Mouse (Mus musculus): ENCODE results near the gene Tpcn1.
A peak's percentile ranks its signal among the peaks of the same experiment; 100 is the strongest.

The Tpcn1 gene

GRCm38 (mm10) chr5:120560129-120560615 is 28.3 kb downstream of the Tpcn1 start:
- no peak for DNase-seq (ENCODE audit: low read depth, low spot score)

- DNase-seq (ENCODE audit: low read depth, low spot score), result no peak
Measured at GRCm38 (mm10) chr5:120558762-120559161, 29.7 kb downstream of the Tpcn1 start.

GRCm38 (mm10) chr5:120558041-120558440 is 30.4 kb downstream of the Tpcn1 start:
- no peak for DNase-seq (ENCODE audit: low read depth, low spot score)

GRCm38 (mm10) chr5:120555871-120556270 is 32.6 kb downstream of the Tpcn1 start:
- no peak for DNase-seq (ENCODE audit: low read depth, low spot score)

GRCm38 (mm10) chr5:120550673-120551072 is 37.8 kb downstream of the Tpcn1 start:
- DNase-seq (ENCODE audit: low read depth, low spot score), result no peak

GRCm38 (mm10) chr5:120550137-120550536 is 38.3 kb downstream of the Tpcn1 start:
- no peak for DNase-seq (ENCODE audit: low read depth, low spot score)

GRCm38 (mm10) chr5:120548236-120548850 is 40.1 kb downstream of the Tpcn1 start:
- no peak for DNase-seq (ENCODE audit: low read depth, low spot score)

- DNase-seq (ENCODE audit: low read depth, low spot score), result no peak
Measured at GRCm38 (mm10) chr5:120536632-120537031, 51.8 kb downstream of the Tpcn1 start.

- no peak for DNase-seq (ENCODE audit: low read depth, low spot score)
Measured at GRCm38 (mm10) chr5:120536046-120536445, 52.4 kb downstream of the Tpcn1 start.

GRCm38 (mm10) chr5:120534686-120535075 is 53.8 kb downstream of the Tpcn1 start:
- no peak for DNase-seq (ENCODE audit: low read depth, low spot score)

GRCm38 (mm10) chr5:120534071-120534685 is 54.3 kb downstream of the Tpcn1 start:
- no peak for DNase-seq (ENCODE audit: low read depth, low spot score)

GRCm38 (mm10) chr5:120531631-120532030 is 56.8 kb downstream of the Tpcn1 start:
- no peak for DNase-seq (ENCODE audit: low read depth, low spot score)

GRCm38 (mm10) chr5:120527296-120527964 is 61.0 kb downstream of the Tpcn1 start:
- no peak for DNase-seq (ENCODE audit: low read depth, low spot score)

- no peak for DNase-seq (ENCODE audit: low read depth, low spot score)
Measured at GRCm38 (mm10) chr5:120526311-120526710, 62.2 kb downstream of the Tpcn1 start.

GRCm38 (mm10) chr5:120525737-120526136 is 62.7 kb downstream of the Tpcn1 start:
- no peak for DNase-seq (ENCODE audit: low read depth, low spot score)

GRCm38 (mm10) chr5:120524736-120525135 is 63.7 kb downstream of the Tpcn1 start:
- DNase-seq (ENCODE audit: low read depth, low spot score), result no peak

GRCm38 (mm10) chr5:120522649-120523048 is 65.8 kb downstream of the Tpcn1 start:
- DNase-seq (ENCODE audit: low read depth, low spot score), result no peak

GRCm38 (mm10) chr5:120517552-120517951 is 70.9 kb downstream of the Tpcn1 start:
- peak; percentile 72 for DNase-seq (ENCODE audit: low read depth, low spot score)

- DNase-seq (ENCODE audit: low read depth, low spot score), result peak; percentile 48
Measured at GRCm38 (mm10) chr5:120516221-120516984, 72.1 kb downstream of the Tpcn1 start.

GRCm38 (mm10) chr5:120515451-120515850 is 73.0 kb downstream of the Tpcn1 start:
- no peak for DNase-seq (ENCODE audit: low read depth, low spot score)

- DNase-seq (ENCODE audit: low read depth, low spot score), result no peak
Measured at GRCm38 (mm10) chr5:120514754-120515153, 73.7 kb downstream of the Tpcn1 start.

All from skeletal muscle tissue, adult 2 months (tissue).